Mouse (Mus musculus) cerebellum, adult 8-10 months (tissue): ENCODE results near the gene Ell2.

Experiments
- DNase-seq: peaks from one replicate; pipeline ENCODE4 v3.0.0; 2022

Ell2 gene

GRCm38 (mm10) chr13:75818945-75819706 is 112.6 kb downstream of the Ell2 start:
- DNase-seq = no peak

DNA sequence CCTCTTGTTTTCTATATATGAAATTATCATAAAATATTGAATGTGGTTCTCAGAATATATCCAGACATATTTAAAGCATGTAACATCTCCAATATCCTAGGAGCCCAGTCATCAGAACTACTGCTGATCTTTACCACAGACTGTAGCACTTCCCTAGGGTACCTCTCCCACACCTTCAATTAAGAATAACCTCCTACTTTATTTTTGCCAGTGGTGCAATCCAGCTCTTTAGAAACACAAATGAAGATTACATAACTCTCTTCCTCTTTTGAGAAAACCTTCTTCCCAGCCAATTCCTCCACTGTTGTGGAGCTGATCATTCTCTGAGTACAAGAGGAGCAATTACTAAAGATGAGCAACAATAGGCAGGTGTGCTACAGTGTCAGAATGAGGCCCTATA is 113.3 kb downstream of the Ell2 start:
- DNase-seq = no peak
